Comparison of ENCODE assay signal across 8 mouse cellular contexts in genomic region chr15:101339537-101339936, GRCm38 (mm10). TPM values are rescaled to one million over a fixed set of nuclear protein-coding genes. Genes with fewer than 3 reads are reported as not detected.
DNase-seq lines count a peak whose midpoint lies in the region; ATAC-seq lines count a peak whose summit lies in the region.

No protein-coding gene starts in this region.

- no peak overlapping the region for H3K27ac ChIP-seq in limb, embryonic 10.5 days
- H3K27ac ChIP-seq in midbrain, embryonic 14.5 days (replicated peaks; ENCODE audit: low read depth, low read length), result no peak overlapping the region

- DNase-seq in adrenal gland, postnatal 10 days, result peak; percentile 91
- peak; percentile 80 for DNase-seq in embryo, embryonic 11.5 days (ENCODE audit: low read depth, low spot score)
- DNase-seq in heart, adult 11 months, result peak; percentile 96
- peak; percentile 92 for DNase-seq in kidney, adult 18-20 months
- peak; percentile 92 for DNase-seq in limb, embryonic 10.5 days (ENCODE audit: low spot score)
- peak; percentile 96 for DNase-seq in midbrain, embryonic 14.5 days
- DNase-seq in spleen, adult 18-20 months, result peak; percentile 56 to 85

- no peaks in the 10 kb centered on the region for H3K36me3 ChIP-seq in limb, embryonic 10.5 days
- H3K36me3 ChIP-seq in midbrain, embryonic 14.5 days (ENCODE audit: control insufficient read depth, insufficient read depth, low read length), result no peaks in the 10 kb centered on the region

- peaks cover 6% of the 10 kb centered on the region; the same call in 1 of the 2 replicates for H3K4me1 ChIP-seq in limb, embryonic 10.5 days
- H3K4me1 ChIP-seq in midbrain, embryonic 14.5 days (ENCODE audit: control insufficient read depth, insufficient read depth, low read length), result no peaks in the 10 kb centered on the region

- no peak overlapping the region for H3K9ac ChIP-seq in midbrain, embryonic 14.5 days (replicated peaks; ENCODE audit: low read length)

- H3K27me3 ChIP-seq in limb, embryonic 10.5 days (ENCODE audit: low read depth, poor library complexity, severe bottlenecking), result peaks cover 27% of the 10 kb centered on the region
- no peaks in the 10 kb centered on the region for H3K27me3 ChIP-seq in midbrain, embryonic 14.5 days (ENCODE audit: control insufficient read depth, insufficient read depth, low read length)

- no peak overlapping the region for H3K4me3 ChIP-seq in limb, embryonic 10.5 days
- no peak overlapping the region for H3K4me3 ChIP-seq in midbrain, embryonic 14.5 days (replicated peaks; ENCODE audit: low read depth, low read length)

- peak; percentile 87 for ATAC-seq in midbrain, embryonic 14.5 days (ENCODE audit: low FRiP score, low TSS enrichment)
- ATAC-seq in activated CD4-positive, CD25-positive, alpha-beta regulatory T cell, adult 4 months, result no peak

- no peaks in the 10 kb centered on the region for H3K9me3 ChIP-seq in limb, embryonic 10.5 days (replicated peaks)
- H3K9me3 ChIP-seq in midbrain, embryonic 14.5 days (ENCODE audit: control insufficient read depth, low read length), result no peaks in the 10 kb centered on the region

- 0% methylated on average over 2 of the region's 2 CpGs for WGBS in limb, embryonic 10.5 days
- WGBS in midbrain, embryonic 14.5 days, result 0% methylated on average over 2 of the region's 2 CpGs

- H3K4me2 ChIP-seq in midbrain, embryonic 14.5 days (ENCODE audit: low read length), result no peak overlapping the region

RNA-seq across cellular contexts. Expression of gene Krt80, which starts 30.4 kb away (rescaled TPM):
- under 1 TPM; 0.75 to 0.76 TPM for total RNA-seq in adrenal gland, postnatal 10 days (2021)
- 0.09 and 0.23 TPM in 2 replicates for polyA plus RNA-seq in limb, embryonic 10.5 days (2016; fragmentation: Nextera tagmentation; extraction: Ambion mirVana)
- polyA plus RNA-seq in midbrain, embryonic 14.5 days (2014; fragmentation: Nextera tagmentation; extraction: Ambion mirVana), result not detected in 2 replicates
- not detected for polyA plus RNA-seq in activated CD4-positive, CD25-positive, alpha-beta regulatory T cell, adult 4 months (2017; shearing (Covaris generic))

RNA-seq across cellular contexts. Expression of gene 6030408B16Rik, which starts 46.5 kb away (rescaled TPM):
- 1 to 10 TPM; 1.0 to 2.4 TPM for total RNA-seq in adrenal gland, postnatal 10 days (2021)
- 1.8 and 4.1 TPM in 2 replicates for polyA plus RNA-seq in limb, embryonic 10.5 days (2016; fragmentation: Nextera tagmentation; extraction: Ambion mirVana)
- 0.30 and 0.51 TPM in 2 replicates for polyA plus RNA-seq in midbrain, embryonic 14.5 days (2014; fragmentation: Nextera tagmentation; extraction: Ambion mirVana)
- polyA plus RNA-seq in activated CD4-positive, CD25-positive, alpha-beta regulatory T cell, adult 4 months (2017; shearing (Covaris generic)), result under 1 TPM in 1 of 2 experiments, not detected in 1; 0.38 TPM

RNA-seq across cellular contexts. Expression of gene Atg101, which starts 55.5 kb away (rescaled TPM):
- 100 to 1,000 TPM in 1 of 2 experiments, 10 to 100 TPM in 1; 36.6 to 103 TPM for total RNA-seq in adrenal gland, postnatal 10 days (2021)
- polyA plus RNA-seq in limb, embryonic 10.5 days (2016; fragmentation: Nextera tagmentation; extraction: Ambion mirVana), result 92.3 and 97.5 TPM in 2 replicates
- 61.2 and 87.4 TPM in 2 replicates for polyA plus RNA-seq in midbrain, embryonic 14.5 days (2014; fragmentation: Nextera tagmentation; extraction: Ambion mirVana)
- polyA plus RNA-seq in activated CD4-positive, CD25-positive, alpha-beta regulatory T cell, adult 4 months (2017; shearing (Covaris generic)), result 10 to 100 TPM; 42.8 to 43.6 TPM
